Mouse (Mus musculus): ENCODE results near the gene Dhx16.
A peak's percentile ranks its signal among the peaks of the same experiment; 100 is the strongest.
"Not testable (repeated sequence)": the region's sequence is repeated elsewhere in the genome, so short reads cannot be mapped to it uniquely, and the experiment has no call there.

Dhx16 gene

GRCm38 (mm10) chr17:35879245-35880057 is at the start of gene Dhx16:
Gene Dhx16 (plus strand): TSS chr17:35879819.
- DNase-seq (ENCODE audit: low read depth, low spot score), result peak; percentile 95

DNA sequence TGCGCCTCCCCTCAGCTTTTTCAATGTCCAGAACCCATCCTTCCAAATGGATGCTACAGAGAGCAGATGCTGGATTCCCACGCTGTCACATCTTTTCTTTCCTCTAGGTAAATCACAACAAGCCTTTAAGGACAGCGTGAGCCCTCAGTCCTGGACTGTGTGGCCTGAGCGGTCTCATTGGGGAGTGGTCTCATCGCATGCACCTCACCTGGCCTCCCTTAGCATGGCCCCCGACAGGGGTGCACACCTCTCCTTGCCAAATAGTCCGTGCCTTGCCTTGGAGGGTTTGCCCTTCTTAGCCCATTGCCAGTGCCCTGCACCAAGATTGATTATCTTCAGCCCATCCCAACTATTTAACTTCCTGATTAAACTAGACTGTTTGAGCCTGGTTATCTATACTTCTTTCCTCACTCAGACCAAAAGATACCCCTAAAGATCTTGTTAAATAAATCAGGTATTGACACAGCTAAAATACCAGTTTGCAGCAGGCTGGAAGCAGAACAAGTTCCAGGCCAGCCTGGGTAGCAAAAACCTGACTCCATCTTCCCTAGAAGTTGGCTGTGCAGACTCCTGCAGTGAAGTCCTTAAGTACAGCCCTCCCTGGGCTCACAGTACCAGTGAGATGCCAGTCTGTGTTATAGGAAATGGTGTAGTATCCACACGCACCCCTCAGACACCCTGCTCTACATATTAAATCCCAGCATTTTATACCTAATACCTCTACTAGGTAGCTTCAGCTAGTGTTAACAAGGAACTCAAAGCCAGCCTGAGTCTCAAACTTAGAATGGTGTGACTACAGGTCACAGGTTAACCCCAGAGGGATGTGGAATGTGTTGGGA is 47.0 kb upstream of the Dhx16 start:
- DNase-seq (ENCODE audit: low read depth, low spot score), result no peak

DNA sequence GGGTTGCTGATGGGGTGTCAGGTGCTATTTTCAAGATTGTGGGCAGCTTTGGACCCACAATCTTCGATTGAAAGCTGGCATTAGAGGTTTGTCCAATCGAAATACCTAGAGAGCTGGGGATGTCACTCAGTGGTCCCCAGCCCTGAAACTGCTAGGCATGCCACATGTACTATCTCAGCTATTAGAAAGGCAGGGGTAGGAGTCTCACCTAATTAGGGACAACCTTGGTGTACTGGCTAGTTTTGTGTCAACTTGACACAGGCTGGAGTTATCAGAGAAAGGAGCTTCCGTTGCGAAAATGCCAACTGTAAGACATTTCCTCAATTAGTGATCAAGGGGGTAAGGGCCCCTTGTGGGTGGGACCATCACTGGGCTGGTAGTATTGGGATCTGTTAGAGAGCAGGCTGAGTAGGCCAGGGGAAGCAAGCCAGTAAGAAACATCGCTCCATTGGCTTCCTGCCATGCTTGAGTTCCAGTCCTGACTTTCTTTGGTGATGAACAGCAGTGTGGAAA is 46.3 kb upstream of the Dhx16 start:
- no peak for DNase-seq (ENCODE audit: low read depth, low spot score)

DNA sequence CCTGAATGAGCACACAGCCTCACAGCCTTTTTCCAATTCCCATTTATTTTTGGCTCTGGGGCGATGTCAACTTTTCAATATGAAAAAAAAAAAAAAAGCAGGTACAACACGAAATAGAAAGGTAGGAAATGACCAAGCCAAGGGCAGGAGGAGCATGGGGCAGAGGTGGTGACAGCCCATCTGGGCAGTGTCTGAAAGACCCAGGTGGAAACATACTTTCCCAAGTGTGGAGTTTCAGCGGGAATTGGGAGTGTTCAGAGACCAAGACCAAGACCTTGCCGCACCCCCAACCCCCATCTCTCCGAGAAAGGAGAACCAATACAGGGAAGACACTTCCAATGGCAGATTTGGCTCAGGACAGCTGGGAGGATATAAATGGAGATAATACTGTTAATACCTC is 45.7 kb upstream of the Dhx16 start:
- no peak for DNase-seq (ENCODE audit: low read depth, low spot score)

- no peak for DNase-seq (ENCODE audit: low read depth, low spot score)
Observed at GRCm38 (mm10) chr17:35834696-35835422, 44.8 kb upstream of the Dhx16 start.

DNA sequence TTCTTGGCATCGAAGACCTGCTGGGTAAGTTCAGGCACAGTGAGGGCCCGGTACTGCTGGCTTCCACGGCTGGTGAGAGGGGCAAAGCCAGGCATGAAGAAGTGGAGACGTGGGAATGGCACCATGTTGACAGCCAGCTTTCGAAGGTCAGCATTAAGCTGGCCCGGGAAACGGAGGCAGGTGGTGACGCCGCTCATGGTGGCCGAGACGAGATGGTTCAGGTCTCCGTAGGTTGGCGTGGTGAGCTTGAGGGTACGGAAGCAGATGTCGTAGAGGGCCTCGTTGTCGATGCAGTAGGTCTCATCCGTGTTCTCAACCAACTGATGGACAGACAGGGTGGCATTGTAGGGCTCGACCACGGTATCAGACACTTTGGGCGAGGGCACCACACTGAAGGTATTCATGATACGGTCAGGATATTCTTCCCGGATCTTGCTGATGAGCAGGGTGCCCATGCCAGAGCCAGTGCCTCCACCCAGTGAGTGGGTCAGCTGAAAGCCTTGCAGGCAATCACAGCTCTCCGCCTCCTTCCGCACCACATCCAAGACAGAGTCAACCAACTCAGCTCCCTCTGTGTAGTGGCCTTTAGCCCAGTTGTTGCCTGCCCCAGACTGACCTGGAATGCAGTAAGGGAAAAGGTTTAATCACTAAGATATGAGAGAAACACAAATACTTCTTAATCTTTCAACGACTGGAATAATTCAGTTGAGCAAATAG is 44.0 kb upstream of the Dhx16 start:
- no peak for DNase-seq (ENCODE audit: low read depth, low spot score)

DNA sequence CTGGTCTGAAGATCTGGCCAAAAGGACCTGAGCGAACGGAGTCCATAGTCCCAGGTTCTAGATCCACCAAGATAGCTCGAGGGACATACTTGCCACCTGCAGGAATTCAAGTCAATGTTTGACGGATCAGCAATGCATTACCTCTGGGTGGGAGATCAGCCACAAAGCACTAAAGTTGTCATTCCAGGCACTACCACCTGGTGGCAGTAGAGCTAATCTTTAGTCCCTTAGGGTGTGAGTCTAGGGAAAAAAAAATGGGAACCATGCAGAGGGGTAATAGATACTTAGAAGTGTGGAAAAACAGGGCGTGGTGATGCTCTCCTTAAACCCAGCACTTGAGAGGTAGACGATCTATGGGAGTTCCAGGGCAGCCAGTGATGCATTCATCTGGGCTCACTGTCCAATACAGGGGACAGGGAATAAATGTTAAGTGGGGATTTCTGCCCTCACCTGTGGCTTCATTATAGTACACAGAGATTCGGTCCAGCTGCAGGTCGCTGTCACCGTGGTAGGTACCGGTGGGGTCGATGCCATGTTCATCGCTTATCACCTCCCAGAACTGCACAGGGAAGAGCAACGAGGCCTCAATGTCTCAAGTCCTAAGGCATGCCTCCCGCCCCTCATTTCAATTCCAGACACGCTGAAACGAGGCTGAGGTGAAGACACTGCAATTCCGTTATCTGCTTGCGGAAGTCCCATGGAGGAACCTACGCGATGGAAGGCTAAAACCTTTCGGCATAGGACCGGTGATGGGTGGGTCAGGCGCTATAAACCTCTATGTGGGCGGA is 43.2 kb upstream of the Dhx16 start:
- DNase-seq (ENCODE audit: low read depth, low spot score), result peak; percentile 88

DNA sequence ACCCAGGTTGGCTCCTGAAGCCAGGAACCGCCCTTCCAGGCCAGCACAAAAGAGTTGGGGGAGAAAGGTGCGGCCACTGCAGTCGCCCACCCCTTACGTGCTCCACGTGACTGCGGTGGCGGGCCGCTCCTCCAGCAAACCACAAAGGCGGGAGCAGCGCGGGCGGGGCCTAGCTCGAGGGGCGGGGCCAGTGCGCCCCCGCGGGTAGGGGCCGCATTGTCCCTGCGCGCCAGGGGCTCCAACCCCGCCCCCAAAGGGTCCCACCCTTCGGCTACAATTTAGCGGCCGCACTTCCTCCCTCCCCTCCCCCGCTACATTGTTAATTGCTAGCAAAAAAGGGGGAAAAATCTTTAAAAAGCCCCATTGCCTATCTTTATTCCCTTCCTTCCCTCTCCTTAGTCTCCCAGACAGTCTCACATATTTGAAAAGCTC is 42.6 kb upstream of the Dhx16 start:
- DNase-seq (ENCODE audit: low read depth, low spot score), result peak; percentile 93

GRCm38 (mm10) chr17:35837487-35837886 is 42.1 kb upstream of the Dhx16 start:
- peak; percentile 72 for DNase-seq (ENCODE audit: low read depth, low spot score)

GRCm38 (mm10) chr17:35838122-35838544 is 41.5 kb upstream of the Dhx16 start, which contains the start of gene Tubb5:
Gene Tubb5 (minus strand): TSS chr17:35838306.
- peak; percentile 95 for DNase-seq (ENCODE audit: low read depth, low spot score)

- DNase-seq (ENCODE audit: low read depth, low spot score), result no peak
Observed at GRCm38 (mm10) chr17:35838570-35838969, 41.0 kb upstream of the Dhx16 start.

DNA sequence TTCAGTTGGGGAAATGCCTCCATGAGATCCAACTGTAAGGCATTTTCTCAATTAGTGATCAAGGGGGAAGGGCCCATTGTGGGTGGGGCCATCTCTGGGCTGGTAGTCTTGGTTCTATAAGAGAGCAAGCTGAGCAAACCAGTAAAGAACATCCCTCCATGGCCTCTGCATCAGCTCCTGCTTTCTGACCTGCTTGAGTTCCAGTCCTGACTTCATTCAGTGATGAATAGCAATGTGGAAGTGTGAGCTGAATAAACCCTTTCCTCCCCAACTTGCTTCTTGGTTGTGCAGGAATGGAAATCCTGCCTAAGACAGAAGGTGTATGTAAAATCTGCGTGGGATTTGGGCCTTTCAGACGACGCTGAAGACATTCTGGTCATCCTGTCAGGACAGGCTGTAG is 40.6 kb upstream of the Dhx16 start:
- not testable (repeated sequence) for DNase-seq (ENCODE audit: low read depth, low spot score)

GRCm38 (mm10) chr17:35840561-35840960 is 39.1 kb upstream of the Dhx16 start:
- no peak for DNase-seq (ENCODE audit: low read depth, low spot score)

DNA sequence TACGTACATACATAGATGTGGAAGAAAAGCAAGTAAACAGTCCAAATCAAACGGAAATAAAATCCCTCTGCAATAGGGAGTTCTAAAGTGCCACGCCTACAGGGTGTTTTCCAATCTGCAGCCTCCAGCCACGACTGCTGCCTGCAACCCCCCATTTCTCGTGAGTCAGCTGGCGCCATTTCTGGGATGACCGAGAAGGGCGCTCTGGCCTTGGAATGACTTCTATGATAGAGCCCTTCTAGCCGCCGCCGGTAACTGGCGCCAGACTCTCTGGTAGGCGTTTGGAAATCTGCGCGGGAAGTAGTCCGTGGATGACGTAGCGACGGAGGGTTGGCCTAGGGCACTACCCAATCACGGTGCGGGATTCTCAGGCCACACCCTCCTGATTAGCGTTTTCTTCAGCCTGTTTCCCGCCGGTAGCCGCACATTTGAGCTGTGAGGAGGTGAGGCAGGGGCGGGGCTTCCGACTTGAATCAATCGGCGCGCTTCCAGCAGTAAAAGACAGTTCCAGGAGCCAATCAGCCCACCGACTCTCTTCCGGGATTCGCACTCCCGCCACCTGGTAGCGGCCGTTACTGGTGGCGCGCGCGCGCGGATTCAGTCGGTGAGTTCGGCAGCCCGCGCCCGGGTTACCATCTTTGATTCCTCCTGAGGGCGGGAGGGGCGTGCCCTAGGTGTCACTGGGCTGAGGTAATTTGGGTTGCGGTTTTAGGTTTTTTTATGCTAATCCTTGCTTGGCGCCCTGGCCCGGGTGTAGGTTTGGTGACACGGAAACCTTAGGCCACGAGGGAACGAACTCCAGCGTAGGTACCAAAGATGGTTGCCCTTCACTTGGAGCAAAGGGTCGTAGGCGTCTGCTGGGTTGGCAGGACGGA is 38.3 kb upstream of the Dhx16 start, which contains the start of gene Mdc1:
Gene Mdc1 (plus strand): TSS at position 440 of the 875 bp plus-strand sequence.
- DNase-seq (ENCODE audit: low read depth, low spot score), result peak; percentile 100

DNA sequence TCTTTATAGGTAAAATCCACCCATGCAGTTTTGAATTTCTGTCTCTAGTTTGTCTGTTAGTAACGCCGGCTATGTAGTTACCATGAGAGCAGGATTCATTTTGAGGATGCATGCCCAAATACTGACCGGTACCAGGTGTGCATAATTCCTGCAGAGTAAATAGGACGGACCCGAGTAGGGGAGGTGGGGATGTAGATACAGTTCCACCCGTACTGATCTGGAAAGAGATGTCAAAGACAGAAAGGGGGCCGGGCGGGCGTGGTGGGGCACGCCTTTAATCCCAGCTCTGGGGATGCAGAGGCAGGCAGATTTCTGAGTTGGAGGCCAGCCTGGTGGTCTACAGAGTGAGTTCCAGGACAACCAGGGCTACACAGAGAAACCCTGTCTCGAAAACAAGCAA is 37.6 kb upstream of the Dhx16 start:
- no peak for DNase-seq (ENCODE audit: low read depth, low spot score)

- no peak for DNase-seq (ENCODE audit: low read depth, low spot score)
Observed at GRCm38 (mm10) chr17:35843514-35843913, 36.1 kb upstream of the Dhx16 start.

GRCm38 (mm10) chr17:35848112-35848511 is 31.5 kb upstream of the Dhx16 start:
- no peak for DNase-seq (ENCODE audit: low read depth, low spot score)

GRCm38 (mm10) chr17:35850974-35851373 is 28.6 kb upstream of the Dhx16 start:
- no peak for DNase-seq (ENCODE audit: low read depth, low spot score)

- DNase-seq (ENCODE audit: low read depth, low spot score), result no peak
Observed at GRCm38 (mm10) chr17:35859371-35859770, 20.2 kb upstream of the Dhx16 start.
